Mouse (Mus musculus): ENCODE measurements at regions not wholly inside any gene's neighbourhood (a gene's known extent, or its start where the extent isn't known, plus 50 kb on each side); places are given as distances from the start of the nearest gene placed in this dataset.

DNA sequence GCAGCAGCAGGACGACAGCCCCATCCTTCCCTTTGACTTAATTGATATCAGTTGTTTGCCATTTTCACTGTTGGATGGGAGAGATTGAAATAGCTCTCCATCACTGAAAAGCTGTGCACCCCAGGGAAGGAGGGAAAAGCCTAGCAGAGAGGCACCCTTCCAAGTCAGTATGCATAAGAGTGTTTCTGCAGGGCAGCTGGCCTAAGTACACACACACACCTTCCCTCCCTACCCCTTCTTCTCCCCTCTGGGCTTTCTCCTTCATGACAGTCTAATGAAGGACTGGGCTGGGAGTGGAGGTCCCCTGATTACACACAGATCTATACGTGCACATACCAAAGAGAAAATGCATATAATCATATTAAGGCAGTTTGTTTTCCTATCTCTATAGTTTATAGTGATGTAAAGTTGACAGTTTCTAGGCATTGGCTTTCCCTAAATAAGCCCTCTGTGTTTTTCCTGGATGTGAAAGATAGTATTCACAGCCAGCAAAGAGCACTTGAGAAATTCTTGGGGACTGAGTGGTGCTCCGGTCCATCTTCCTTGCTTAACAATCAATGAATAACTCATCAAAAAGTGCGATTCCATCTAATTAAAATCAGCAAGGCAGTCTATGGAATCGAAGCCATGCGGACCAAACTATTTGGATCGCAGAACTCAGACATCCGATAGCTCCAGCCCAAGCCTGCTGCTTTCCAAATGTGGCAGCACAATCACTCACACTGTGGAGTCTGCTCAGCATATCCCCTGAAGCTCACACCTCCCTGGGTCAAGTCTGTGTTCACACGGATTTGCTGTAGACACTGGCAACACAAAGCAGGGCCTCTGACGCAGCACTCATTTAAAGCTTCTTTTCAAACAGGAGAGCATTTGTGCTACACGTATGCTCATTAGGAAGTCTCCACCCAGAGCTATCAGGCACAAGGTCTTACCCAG is 224.9 kb upstream of the Sfrp2 start:
- DNase-seq (ENCODE audit: low spot score in 2 of 2), result no peak
- intact Hi-C loops (cut with DNase I), result no loop called here

DNA sequence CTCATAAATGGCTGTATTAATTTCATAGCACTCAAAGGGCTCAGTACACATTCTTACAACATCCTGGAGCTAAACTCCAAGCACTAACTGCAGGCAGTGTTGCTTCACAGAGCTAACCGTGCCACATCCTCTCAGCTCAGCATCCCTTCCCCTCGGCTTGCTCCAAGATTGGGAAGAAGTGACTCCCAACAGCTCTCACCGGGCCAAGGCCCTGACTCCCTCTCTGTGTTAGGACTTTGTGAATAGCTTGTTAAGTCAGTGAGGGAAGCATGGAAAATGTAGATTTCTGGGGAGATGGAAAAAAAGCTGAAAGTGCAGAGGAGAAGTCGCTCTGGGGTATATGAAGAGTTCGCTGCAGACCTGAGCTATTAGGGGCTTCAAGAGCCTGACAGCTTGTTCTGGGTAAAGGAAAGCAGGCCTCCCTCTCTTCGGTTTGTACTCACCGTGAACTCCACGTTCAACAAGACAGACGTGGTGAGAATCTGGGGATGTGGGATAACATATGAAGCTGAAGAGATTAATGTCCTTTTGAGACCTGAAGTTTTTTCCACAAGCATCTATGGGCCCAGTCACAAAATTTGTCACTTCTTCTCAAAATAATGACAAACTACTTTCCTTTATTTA is 213.5 kb upstream of the Sfrp2 start:
- intact Hi-C loops (cut with DNase I), result no loop called here
- DNase-seq (ENCODE audit: low spot score in 2 of 2), result no peak

DNA sequence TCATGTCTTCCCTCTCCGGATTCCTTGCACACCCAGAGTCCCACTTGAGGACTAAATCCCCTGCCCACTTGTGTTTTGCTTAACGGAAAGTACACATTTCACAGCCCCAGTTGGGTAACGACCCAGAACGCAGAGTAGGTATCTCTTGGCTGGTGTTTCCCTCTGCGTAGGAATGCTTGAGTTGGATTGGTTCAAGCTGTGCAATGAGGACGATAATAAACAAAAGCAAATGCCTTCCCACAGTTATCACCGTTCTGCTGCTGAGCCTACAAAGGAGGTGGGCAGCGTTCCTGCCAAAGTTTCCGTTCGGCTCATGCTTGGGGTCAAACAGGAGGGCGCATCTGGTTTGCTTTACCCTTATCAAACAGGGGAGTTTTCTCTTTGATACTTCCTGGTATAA is 212.3 kb upstream of the Sfrp2 start:
- intact Hi-C loops (cut with DNase I), result no loop called here
- DNase-seq (ENCODE audit: low spot score in 2 of 2), result no peak

DNA sequence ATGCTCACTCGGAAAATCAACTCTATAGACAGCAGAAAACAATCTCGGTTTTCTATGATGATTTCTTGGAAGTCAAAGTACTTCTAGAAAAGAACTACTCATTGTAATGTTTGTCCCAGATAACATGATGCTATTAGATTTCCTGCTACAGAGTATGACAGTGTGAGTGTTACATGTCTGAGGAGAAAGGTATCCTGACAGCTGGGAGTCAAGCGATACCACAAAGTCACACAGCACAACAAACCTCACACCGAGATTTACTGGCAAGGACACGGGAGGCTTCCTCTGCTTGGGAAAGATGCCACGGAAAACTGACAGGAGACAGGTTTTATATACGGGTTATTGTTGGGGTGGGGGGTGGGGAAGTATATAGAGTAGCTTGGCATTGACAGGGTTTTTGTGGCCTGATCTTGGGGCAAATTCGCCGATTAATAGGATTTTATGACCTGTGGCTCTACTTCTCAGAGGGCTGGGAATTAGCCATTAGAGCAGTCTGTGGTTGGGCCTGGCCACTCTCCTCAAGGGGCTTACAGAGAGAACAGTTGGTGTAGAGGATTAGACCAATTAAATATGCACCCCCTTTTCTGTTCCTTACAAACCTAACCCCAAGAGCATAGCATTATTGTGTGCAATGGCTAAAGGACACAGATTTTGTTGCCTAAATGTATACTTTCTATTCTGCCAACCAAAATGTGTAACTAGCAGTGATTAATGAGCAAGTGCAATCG is 209.2 kb upstream of the Sfrp2 start:
- intact Hi-C loops (cut with DNase I), result no loop called here
- no peak for DNase-seq (ENCODE audit: low spot score in 2 of 2)

- intact Hi-C loops (cut with DNase I), result no loop called here
- no peak for DNase-seq (ENCODE audit: low spot score in 2 of 2)
These were observed 204.1 kb upstream of the Sfrp2 start for GRCm38 (mm10) chr3:83562026-83562425.

DNA sequence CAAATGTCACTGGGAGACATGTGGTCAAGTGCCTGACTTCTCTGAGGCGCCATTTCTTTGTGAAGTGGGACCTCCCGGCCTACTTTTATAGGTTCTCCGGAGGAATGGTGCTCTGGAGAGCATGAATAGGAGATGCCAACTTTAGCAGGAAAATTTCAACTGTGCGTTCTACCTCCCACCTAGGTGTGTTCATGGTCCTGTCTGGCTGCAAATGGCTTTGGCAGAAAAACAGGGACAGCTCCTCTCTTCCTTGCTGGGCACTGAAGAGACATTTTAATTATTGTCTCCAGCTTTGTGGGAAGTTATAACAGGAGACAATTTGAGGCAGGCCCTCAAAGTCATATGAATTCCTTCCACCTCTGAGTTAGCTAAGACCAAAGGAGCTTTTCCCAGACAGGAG is 190.6 kb upstream of the Sfrp2 start:
- intact Hi-C loops (cut with DNase I), result no loop called here
- no peak for DNase-seq (ENCODE audit: low spot score in 2 of 2)

- intact Hi-C loops (cut with DNase I), result no loop called here
- peak in 1 of 2 experiments; percentile 7 for DNase-seq (ENCODE audit: low spot score in 2 of 2)
These were observed 190.0 kb upstream of the Sfrp2 start for GRCm38 (mm10) chr3:83576155-83576554.

- no peak for DNase-seq (ENCODE audit: low spot score in 2 of 2)
- intact Hi-C loops (cut with DNase I), result no loop called here
These were observed 185.4 kb upstream of the Sfrp2 start for GRCm38 (mm10) chr3:83580766-83581165.

DNA sequence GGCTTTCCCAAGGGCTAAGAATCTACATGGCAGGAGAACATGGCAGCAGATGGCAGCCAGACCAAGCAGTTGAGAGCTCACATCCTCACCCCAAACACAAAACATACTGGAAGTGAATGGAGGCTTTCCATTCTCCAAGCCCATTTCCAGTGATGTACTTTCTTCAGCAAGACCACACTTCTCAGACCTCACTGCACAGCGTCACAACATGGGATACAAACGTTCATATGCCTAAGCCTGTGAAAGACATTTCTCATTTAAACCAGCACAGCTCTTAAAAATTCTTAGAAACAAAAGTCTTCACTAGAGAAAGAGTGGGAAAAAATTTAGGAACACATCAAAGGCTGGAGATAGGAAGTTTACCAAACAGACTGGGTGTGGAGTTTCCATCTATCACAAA is 183.9 kb upstream of the Sfrp2 start:
- intact Hi-C loops (cut with DNase I), result no loop called here
- DNase-seq (ENCODE audit: low spot score in 2 of 2), result no peak

- DNase-seq (ENCODE audit: low spot score in 2 of 2), result no peak
- intact Hi-C loops (cut with DNase I), result no loop called here
These were observed 182.9 kb upstream of the Sfrp2 start for GRCm38 (mm10) chr3:83583071-83583672.

- intact Hi-C loops (cut with DNase I), result no loop called here
- DNase-seq (ENCODE audit: low spot score in 2 of 2), result no peak
These were observed 180.0 kb upstream of the Sfrp2 start for GRCm38 (mm10) chr3:83586086-83586485.

- intact Hi-C loops (cut with DNase I), result no loop called here
- DNase-seq (ENCODE audit: low spot score in 2 of 2), result no peak
These were observed 179.6 kb upstream of the Sfrp2 start for GRCm38 (mm10) chr3:83586551-83586950.

DNA sequence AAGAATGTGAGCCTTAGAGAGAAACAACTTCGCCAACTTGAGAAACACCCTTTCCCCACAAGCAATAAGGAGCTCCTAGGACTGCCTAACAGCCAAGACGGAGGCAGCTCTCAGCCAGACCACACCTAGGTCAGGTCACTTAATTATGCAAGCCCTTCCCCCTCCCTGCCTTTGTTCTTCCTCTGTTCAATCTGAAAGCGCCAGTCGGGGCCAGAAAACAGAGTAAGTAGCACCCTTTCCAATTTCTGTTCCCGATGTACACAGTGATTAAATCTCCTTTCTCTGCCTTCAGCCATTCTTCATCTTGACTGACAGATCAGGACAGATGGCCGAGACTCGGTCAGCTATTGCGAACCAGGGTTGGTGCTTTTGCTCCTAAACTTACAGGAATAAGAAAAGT is 177.0 kb upstream of the Sfrp2 start:
- DNase-seq (ENCODE audit: low spot score in 2 of 2), result no peak
- intact Hi-C loops (cut with DNase I), result no loop called here

DNA sequence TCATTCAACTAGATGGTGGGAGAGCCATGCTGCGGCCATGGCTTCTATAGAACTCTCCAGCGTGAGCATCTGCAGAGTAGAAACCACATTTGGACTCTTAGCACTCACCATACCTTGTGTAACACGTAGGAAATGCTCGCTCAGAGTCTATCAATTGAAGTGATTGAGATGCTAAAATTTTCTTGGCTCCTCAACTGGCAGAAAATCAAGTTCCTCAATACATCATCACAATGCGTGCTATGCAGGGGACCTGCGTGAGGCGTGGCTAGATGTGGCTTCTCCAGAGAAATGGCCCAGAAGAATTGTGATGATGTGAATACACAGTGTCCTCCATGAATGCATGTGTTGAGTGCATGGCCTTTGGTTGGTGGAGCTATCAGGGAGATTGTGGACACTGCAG is 174.9 kb upstream of the Sfrp2 start:
- DNase-seq (ENCODE audit: low spot score in 2 of 2), result no peak
- intact Hi-C loops (cut with DNase I), result no loop called here

- DNase-seq (ENCODE audit: low spot score in 2 of 2), result no peak
- intact Hi-C loops (cut with DNase I), result no loop called here
These were observed 172.8 kb upstream of the Sfrp2 start for GRCm38 (mm10) chr3:83593321-83593720.

DNA sequence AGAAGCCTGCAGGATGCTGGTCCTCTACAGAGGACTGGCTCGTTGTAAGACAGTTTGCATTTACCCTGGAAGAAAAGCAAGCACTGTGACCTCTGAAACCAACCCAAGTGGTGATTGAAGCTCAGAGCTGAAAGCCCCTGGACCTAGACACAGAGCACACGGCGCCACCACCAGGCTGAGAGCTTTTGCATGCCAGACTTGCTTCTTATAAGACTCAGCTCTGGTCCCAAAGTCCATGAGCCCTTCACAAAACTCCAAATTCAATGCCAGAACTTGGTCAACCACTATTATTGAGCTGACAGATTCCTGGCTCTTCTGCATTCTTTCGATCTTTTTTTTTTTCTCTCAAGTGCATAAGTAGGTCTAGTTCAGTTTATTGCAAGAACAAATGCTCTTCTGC is 164.6 kb upstream of the Sfrp2 start:
- intact Hi-C loops (cut with DNase I), result no loop called here
- no peak for DNase-seq (ENCODE audit: low spot score in 2 of 2)

- no peak for DNase-seq (ENCODE audit: low spot score in 2 of 2)
- intact Hi-C loops (cut with DNase I), result no loop called here
These were observed 156.9 kb upstream of the Sfrp2 start for GRCm38 (mm10) chr3:83609095-83609770.

- no peak for DNase-seq (ENCODE audit: low spot score in 2 of 2)
- intact Hi-C loops (cut with DNase I), result no loop called here
These were observed 145.7 kb upstream of the Sfrp2 start for GRCm38 (mm10) chr3:83620435-83620834.

- intact Hi-C loops (cut with DNase I), result no loop called here
These were observed 133.1 kb upstream of the Sfrp2 start for GRCm38 (mm10) chr3:83633032-83633431.

GRCm38 (mm10) chr3:83640433-83640832 is 125.7 kb upstream of the Sfrp2 start:
- DNase-seq (ENCODE audit: low spot score in 2 of 2), result no peak
- intact Hi-C loops (cut with DNase I), result no loop called here

More at GRCm38 (mm10) chr3:83633032-83633431, 133.1 kb upstream of the Sfrp2 start:
- DNase-seq (ENCODE audit: low spot score in 2 of 2), result no peak

All from left cerebral cortex, postnatal 25 days (tissue).